Mouse (Mus musculus) CH12.LX (cell line): Measurements from ENCODE around the gene Hipk1.

ENCODE experiments used
- CHD2 ChIP-seq: IDR thresholded peaks from 2 replicates; pipeline ENCODE4 v1.6.1; 2011; ENCODE audit warnings: low read length, improper control_type of control experiment
- CTCF ChIP-seq, 2 experiments: IDR thresholded peaks in 1 of 2; conservative IDR thresholded peaks in 1 of 2; 2 replicates each; pipeline ENCODE4 v1.5.1; 2011 to 2012; ENCODE audit warnings: low read depth in 2 of 2, low read length in 2 of 2, improper control_type of control experiment in 1 of 2, inconsistent platforms in 1 of 2, mild to moderate bottlenecking in 1 of 2, moderate library complexity in 1 of 2
- ELF1 ChIP-seq: IDR thresholded peaks from 2 replicates; pipeline ENCODE4 v1.6.1; 2014; ENCODE audit warnings: low read depth, mild to moderate bottlenecking, inconsistent platforms, low read length, improper control_type of control experiment
- EP300 ChIP-seq: IDR thresholded peaks from 2 replicates; pipeline ENCODE4 v1.6.1; 2011; ENCODE audit warnings: low read length, improper control_type of control experiment
- HCFC1 ChIP-seq: IDR thresholded peaks from 2 replicates; pipeline ENCODE4 v1.6.1; 2012; ENCODE audit warnings: low read depth, mild to moderate bottlenecking, inconsistent platforms, low read length, improper control_type of control experiment
- POLR2A ChIP-seq: IDR thresholded peaks from 2 replicates; pipeline ENCODE4 v1.6.1; 2011; ENCODE audit warnings: low read depth, mild to moderate bottlenecking, improper control_type of control experiment, low read length
- TCF12 ChIP-seq: IDR thresholded peaks from 2 replicates; pipeline ENCODE4 v1.6.1; 2014; ENCODE audit warnings: low read depth, mild to moderate bottlenecking, inconsistent platforms, low read length, improper control_type of control experiment
- USF1 ChIP-seq: IDR thresholded peaks from 2 replicates; pipeline ENCODE4 v1.6.1; 2014; ENCODE audit warnings: low read depth, mild to moderate bottlenecking, inconsistent platforms, low read length, improper control_type of control experiment
- ZC3H11A ChIP-seq: IDR thresholded peaks from 2 replicates; pipeline ENCODE4 v1.6.1; 2012; ENCODE audit warnings: low read depth, mild to moderate bottlenecking, inconsistent platforms, low read length, improper control_type of control experiment
- ZMIZ1 ChIP-seq: IDR thresholded peaks from 2 replicates; pipeline ENCODE4 v1.6.1; 2012; ENCODE audit warnings: low read depth, mild to moderate bottlenecking, inconsistent platforms, low read length, improper control_type of control experiment
- ZNF384 ChIP-seq: IDR thresholded peaks from 2 replicates; pipeline ENCODE4 v1.6.1; 2012; ENCODE audit warnings: low read depth, low read length, improper control_type of control experiment, inconsistent platforms

DNA sequence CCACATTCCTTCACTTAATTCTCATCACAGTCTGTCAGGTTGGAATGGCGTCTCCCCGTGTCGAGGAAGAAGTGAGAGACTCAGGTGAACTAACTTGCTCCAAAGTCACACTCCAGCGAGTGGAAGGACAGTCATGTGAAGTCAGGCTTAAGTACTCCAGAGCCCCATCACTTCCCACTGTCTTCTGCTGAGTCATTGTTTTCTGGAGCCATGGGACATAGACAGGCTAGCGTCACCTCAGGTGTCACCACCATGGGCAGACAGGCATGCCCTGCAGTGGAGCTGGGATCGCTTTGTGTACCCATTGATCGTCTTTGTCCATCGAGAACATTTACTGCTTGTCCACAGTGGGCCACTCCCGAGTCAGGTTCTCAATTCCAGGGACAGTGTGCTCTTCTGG, 61.5 kb downstream of the Hipk1 start:
- TF ChIP-seq ZMIZ1 (no peak), POLR2A (no peak), HCFC1 (no peak), USF1 (no peak), ZC3H11A (no peak), ELF1 (no peak), ZNF384 (no peak), EP300 (no peak), CTCF (conservative IDR thresholded peaks at IDR 0.05 in 1 of 2, IDR thresholded peaks at IDR 0.05 in 1 of 2; ENCODE audit: low read depth in 2 of 2, low read length in 2 of 2) (no peak), CHD2 (no peak), TCF12 (no peak)
